Mouse (Mus musculus): ENCODE data around the gene Pmpcb.

Pmpcb gene

GRCm38 (mm10) chr5:21804837-21805236 is 67.9 kb downstream of the Pmpcb start:
- DNase-seq, result no peak

Data from cerebellum, adult 8-10 months (tissue).